Mouse (Mus musculus) olfactory bulb, adult 2 months (tissue): ENCODE measurements at regions not wholly inside any gene's neighbourhood (a gene's known extent, or its start where the extent isn't known, plus 50 kb on each side); places are given as distances from the start of the nearest gene placed in this dataset.
A peak's percentile ranks its signal among the peaks of the same experiment; 100 is the strongest.

Experiments
- H3K27ac ChIP-seq: fragments of 200-500 bp; 2 replicates; pipeline ENCODE4 v1.5.1; 2012; ENCODE audit warnings: low read depth, low read length; ENCODE audit not compliant: insufficient read depth
- H3K4me1 ChIP-seq: fragments of 200-500 bp; 2 replicates; pipeline ENCODE4 v1.6.1; 2012; ENCODE audit warnings: low read length; ENCODE audit not compliant: control insufficient read depth, insufficient read depth
- H3K4me3 ChIP-seq: fragments of 200-500 bp; 2 replicates; pipeline ENCODE4 v1.5.1; 2012; ENCODE audit warnings: mild to moderate bottlenecking, low read depth, low read length, moderate library complexity; ENCODE audit not compliant: insufficient read depth
- CTCF ChIP-seq: fragments of 200-500 bp; IDR thresholded peaks from 2 replicates; pipeline ENCODE4 v1.5.1; 2012; ENCODE audit warnings: low read depth, mild to moderate bottlenecking, low read length, moderate library complexity; ENCODE audit not compliant: insufficient read depth
- POLR2A ChIP-seq: fragments of 200-500 bp; IDR thresholded peaks from 2 replicates; pipeline ENCODE4 v1.6.1; 2012; ENCODE audit warnings: mild to moderate bottlenecking, low read depth, low read length, moderate library complexity; ENCODE audit not compliant: insufficient read depth
- WGBS: fragments of 180-500 bp; shearing (Covaris S2); methylation state at CpG from one replicate; pipeline ENCODE4 v1.1.7; 2018; 5-methylcytosine and 5-hydroxymethylcytosine counted together

DNA sequence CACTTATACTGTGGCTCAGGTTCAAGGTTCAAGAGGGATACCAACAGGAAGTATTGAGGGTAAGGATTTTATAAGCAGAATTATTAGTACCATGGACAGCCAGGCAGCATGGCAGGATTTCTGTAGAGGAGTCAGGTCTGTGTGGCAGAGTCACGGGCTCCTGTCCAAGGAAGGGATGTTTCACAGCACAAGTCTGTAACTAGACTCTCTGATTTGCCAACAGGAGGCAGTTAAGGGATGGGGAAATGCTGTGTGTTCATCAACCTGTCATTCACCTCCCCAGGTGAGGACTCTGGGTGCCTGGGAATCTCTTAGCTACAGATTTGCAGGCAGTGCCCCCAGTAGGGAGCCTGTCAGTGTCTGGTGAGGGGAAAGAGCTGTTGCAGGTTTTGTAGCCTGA, 541.7 kb upstream of the Auts2 start:
- TF ChIP-seq POLR2A (no peak), CTCF (no peak)
- Histone ChIP-seq H3K27ac (no peak overlapping the region), H3K4me1 (no peaks in the 10 kb centered on the region), H3K4me3 (no peak overlapping the region)
- WGBS: 83% methylated on average over 1 of the region's 1 CpGs

DNA sequence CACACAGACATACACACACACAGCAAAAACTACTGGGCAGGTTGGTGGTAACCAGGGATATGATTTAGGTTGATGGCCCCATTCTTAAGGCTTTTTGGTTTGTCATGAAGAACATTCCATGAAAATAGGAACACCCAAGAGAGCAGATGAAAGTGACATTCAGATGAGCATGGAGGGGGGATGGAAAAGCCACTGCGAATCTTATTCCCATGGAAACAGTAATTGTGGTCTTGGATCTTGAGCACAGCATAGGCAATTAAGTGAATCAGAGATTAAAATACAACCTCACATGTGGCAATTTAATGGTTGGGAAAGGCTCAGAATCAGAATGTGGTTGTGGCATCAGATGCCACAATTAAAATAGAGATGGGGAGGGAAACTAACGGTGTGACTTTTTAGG, 537.6 kb upstream of the Auts2 start:
- peaks cover 3% of the 10 kb centered on the region for H3K4me1 ChIP-seq
- TF ChIP-seq CTCF (no peak), POLR2A (no peak)
- peak overlapping the region; percentile 94 for H3K27ac ChIP-seq
- 26% methylated on average over 2 of the region's 2 CpGs for WGBS
- H3K4me3 ChIP-seq: no peak overlapping the region

DNA sequence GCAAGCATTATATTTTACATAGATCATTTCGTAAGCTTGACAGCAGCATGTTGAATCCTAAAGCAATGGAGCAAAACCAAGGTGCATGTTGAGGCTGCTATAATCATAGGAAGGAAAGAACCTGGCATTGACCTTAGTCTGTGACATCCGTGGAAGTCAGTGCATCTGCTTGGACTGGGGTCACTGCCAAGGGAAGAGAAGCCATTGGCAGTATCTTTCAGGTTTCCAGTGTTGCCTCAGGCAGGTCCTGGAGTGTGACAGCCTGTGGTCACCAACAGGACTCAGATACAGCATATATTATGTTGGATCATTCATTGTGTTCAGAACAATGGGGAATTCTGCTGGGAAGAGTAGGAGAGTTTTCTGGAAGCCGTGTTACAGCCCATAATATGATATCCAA, 535.8 kb upstream of the Auts2 start:
- 71% methylated on average over 3 of the region's 3 CpGs for WGBS
- Histone ChIP-seq H3K4me3 (no peak overlapping the region), H3K27ac (no peak overlapping the region), H3K4me1 (peaks cover 3% of the 10 kb centered on the region)
- TF ChIP-seq POLR2A (no peak), CTCF (no peak)

DNA sequence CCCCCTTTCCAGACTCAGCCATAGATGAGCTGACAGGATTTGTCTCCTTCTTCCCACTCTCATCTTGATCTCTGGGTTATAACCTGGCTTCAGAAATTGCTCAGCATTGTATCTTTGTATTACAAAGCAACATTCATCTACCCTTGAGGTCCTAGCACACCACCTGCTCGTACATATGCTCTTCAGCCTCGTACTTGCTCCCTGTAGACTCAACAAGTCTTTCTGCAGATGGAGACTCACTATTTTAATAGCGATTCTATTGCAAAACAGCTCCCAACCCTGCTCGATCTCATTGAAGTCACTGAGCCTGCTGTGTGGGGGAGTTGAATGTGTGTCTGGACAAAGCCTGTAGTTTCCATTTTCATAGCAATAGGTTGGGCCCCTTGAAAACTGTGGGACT, 535.2 kb upstream of the Auts2 start:
- 52% methylated on average over 4 of the region's 4 CpGs for WGBS
- TF ChIP-seq CTCF: no peak
- no peak for TF ChIP-seq POLR2A
- H3K4me1 ChIP-seq: peaks cover 3% of the 10 kb centered on the region
- no peak overlapping the region for H3K27ac ChIP-seq
- no peak overlapping the region for H3K4me3 ChIP-seq

GRCm38 (mm10) chr5:133073317-133073716, 530.2 kb upstream of the Auts2 start:
- TF ChIP-seq CTCF (no peak), POLR2A (no peak)
- 76% methylated on average over 2 of the region's 2 CpGs for WGBS
- Histone ChIP-seq H3K4me3 (no peak overlapping the region), H3K27ac (no peak overlapping the region), H3K4me1 (no peaks in the 10 kb centered on the region)

- H3K27ac ChIP-seq: no peak overlapping the region
- TF ChIP-seq POLR2A: no peak
- TF ChIP-seq CTCF: no peak
Measured at GRCm38 (mm10) chr5:133070141-133070540, 527.0 kb upstream of the Auts2 start.

GRCm38 (mm10) chr5:133062481-133062880, 519.3 kb upstream of the Auts2 start:
- TF ChIP-seq CTCF (no peak), POLR2A (no peak)
- Histone ChIP-seq H3K4me3 (no peak overlapping the region), H3K4me1 (no peaks in the 10 kb centered on the region), H3K27ac (no peak overlapping the region)
- 37% methylated on average over 3 of the region's 3 CpGs for WGBS

More at GRCm38 (mm10) chr5:133070141-133070540, 527.0 kb upstream of the Auts2 start:
- H3K4me3 ChIP-seq: no peak overlapping the region
- H3K4me1 ChIP-seq: no peaks in the 10 kb centered on the region

- TF ChIP-seq CTCF (no peak), POLR2A (no peak)
- 93% methylated on average over 4 of the region's 4 CpGs for WGBS
- H3K4me3 ChIP-seq: no peak overlapping the region
- no peaks in the 10 kb centered on the region for H3K4me1 ChIP-seq
- H3K27ac ChIP-seq: no peak overlapping the region
Measured at GRCm38 (mm10) chr5:133047456-133047855, 504.3 kb upstream of the Auts2 start.

- H3K27ac ChIP-seq: no peak overlapping the region
- no peaks in the 10 kb centered on the region for H3K4me1 ChIP-seq
- TF ChIP-seq POLR2A: no peak
- TF ChIP-seq CTCF: no peak
- 32% methylated on average over 9 of the region's 9 CpGs for WGBS
- H3K4me3 ChIP-seq: no peak overlapping the region
Measured at GRCm38 (mm10) chr5:133045637-133046036, 502.5 kb upstream of the Auts2 start.

GRCm38 (mm10) chr5:133027590-133027989, 484.4 kb upstream of the Auts2 start:
- no peak overlapping the region for H3K27ac ChIP-seq
- TF ChIP-seq POLR2A (no peak), CTCF (no peak)
- no peak overlapping the region for H3K4me3 ChIP-seq
- H3K4me1 ChIP-seq: no peaks in the 10 kb centered on the region; the same call in 1 of the 2 replicates
- WGBS: 93% methylated on average over 4 of the region's 4 CpGs
